Mouse (Mus musculus) liver, embryonic 16.5 days (tissue): ENCODE measurements around the gene Pds5a. TPM values are rescaled to one million over a fixed set of nuclear protein-coding genes. Genes with fewer than 3 reads are reported as not detected.
A peak's percentile ranks its signal among the peaks of the same experiment; 100 is the strongest.
"Not testable (repeated sequence)": the region's sequence is repeated elsewhere in the genome, so short reads cannot be mapped to it uniquely, and the experiment has no call there.

Source experiments
- ATAC-seq: fragments of 200-750 bp; cut with Nextera tagmentation; 2 replicates; pipeline ENCODE4 v1.8.0; 2017; ENCODE audit warnings: low read depth, mild to moderate bottlenecking, moderate number of reproducible peaks, moderate library complexity
- H3K27ac ChIP-seq: fragments of 300-500 bp; sonication (generic); 2 replicates; pipeline ENCODE4 v1.5.1; 2014; ENCODE audit warnings: mild to moderate bottlenecking, low read length
- H3K27me3 ChIP-seq: fragments of 300-500 bp; sonication (generic); 2 replicates; pipeline ENCODE4 v1.6.1; 2014; ENCODE audit warnings: low read depth, low read length, mixed read lengths; ENCODE audit not compliant: control insufficient read depth, insufficient read depth
- H3K36me3 ChIP-seq: fragments of 300-500 bp; sonication (generic); 2 replicates; pipeline ENCODE4 v1.6.1; 2014; ENCODE audit warnings: mild to moderate bottlenecking; ENCODE audit not compliant: control insufficient read depth, insufficient read depth
- H3K4me1 ChIP-seq: fragments of 300-500 bp; sonication (generic); 2 replicates; pipeline ENCODE4 v1.6.1; 2014; ENCODE audit warnings: low read depth, low read length, mixed read lengths; ENCODE audit not compliant: control insufficient read depth
- H3K4me2 ChIP-seq: fragments of 300-500 bp; sonication (generic); 2 replicates; pipeline ENCODE4 v1.6.1; 2014; ENCODE audit warnings: low read depth, low read length, mixed read lengths
- H3K4me3 ChIP-seq: fragments of 300-500 bp; sonication (generic); 2 replicates; pipeline ENCODE4 v1.5.1; 2014; ENCODE audit warnings: low read depth, mild to moderate bottlenecking, low read length
- H3K9ac ChIP-seq: fragments of 300-500 bp; sonication (generic); 2 replicates; pipeline ENCODE4 v1.6.1; 2014; ENCODE audit warnings: low read depth, low read length
- H3K9me3 ChIP-seq: fragments of 300-500 bp; sonication (generic); replicated peaks from 2 replicates; pipeline ENCODE4 v1.6.1; 2016; ENCODE audit warnings: low read length; ENCODE audit not compliant: control insufficient read depth
- WGBS: fragments of 180-500 bp; shearing (Covaris S2); extraction: QIAGEN DNeasy Blood & Tissue Kit; methylation state at CpG from one replicate; pipeline ENCODE4 v1.1.7; 2014; ENCODE audit not compliant: insufficient replicate concordance; 5-methylcytosine and 5-hydroxymethylcytosine counted together
- polyA plus RNA-seq: library from polyadenylated mRNA; unstranded; fragments of >200 nt; fragmentation: Nextera tagmentation; extraction: Ambion mirVana; gene quantifications from 2 replicates; pipeline ENCODE4 v1.2.1, GENCODE M21; 2015

Gene Pds5a
- polyA plus RNA-seq, 1 experiment from 2014 or later, result 15.7 TPM

DNA sequence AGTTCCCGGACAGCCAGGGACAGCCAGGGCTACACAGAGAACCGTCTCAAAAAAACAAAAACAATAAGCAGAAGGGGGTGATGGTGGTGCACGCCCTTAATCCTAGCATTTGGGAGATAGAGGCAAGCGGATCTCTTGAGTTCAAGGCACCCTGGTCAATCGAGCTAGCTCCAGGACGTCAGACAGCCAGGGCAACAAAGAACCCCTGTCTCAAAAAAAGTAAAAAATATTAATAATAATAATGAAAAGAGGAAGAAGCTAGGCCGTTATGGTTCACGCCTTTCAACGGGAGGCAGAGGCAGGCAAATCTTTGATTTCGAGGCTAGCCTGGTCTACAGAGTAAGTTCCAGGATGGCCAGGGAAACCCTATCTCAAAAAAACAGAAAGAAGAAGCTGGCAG is 1.1 kb upstream of the Pds5a start:
- Histone ChIP-seq H3K4me2 (peak overlapping the region; percentile 72), H3K9ac (peak overlapping the region; percentile 98), H3K27me3 (no peaks in the 10 kb centered on the region), H3K9me3 (no peaks in the 10 kb centered on the region), H3K27ac (peak overlapping the region; percentile 91), H3K4me1 (peaks cover 26% of the 10 kb centered on the region), H3K4me3 (peak overlapping the region; percentile 95), H3K36me3 (0 out of 2 replicates have a peak, but pooled peaks cover 5% of the 10 kb centered on the region)
- 53% methylated on average over 10 of the region's 10 CpGs for WGBS
- ATAC-seq, result no peak

DNA sequence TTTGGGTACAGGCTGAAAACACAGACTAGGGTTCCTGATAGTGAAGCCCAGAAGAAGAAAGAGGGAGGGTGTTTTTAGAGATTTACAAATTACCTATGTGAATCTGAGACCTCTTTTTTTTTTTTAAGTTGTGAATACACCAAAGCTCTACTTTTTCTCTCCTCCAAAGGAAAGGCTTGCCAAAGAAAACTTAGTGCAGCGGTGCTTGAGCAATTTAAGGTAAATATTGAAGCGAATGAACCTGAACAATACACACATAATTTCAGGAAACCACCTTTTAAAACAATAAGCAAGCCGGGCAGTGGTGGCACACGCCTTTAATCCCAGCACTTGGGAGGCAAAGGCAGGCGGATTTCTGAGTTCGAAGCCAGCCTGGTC is 675 bp upstream of the Pds5a start:
- H3K27ac ChIP-seq, result peak overlapping the region; percentile 91
- no peaks in the 10 kb centered on the region for H3K9me3 ChIP-seq
- peak overlapping the region; percentile 72 for H3K4me2 ChIP-seq
- 0 out of 2 replicates have a peak, but pooled peaks cover 7% of the 10 kb centered on the region for H3K36me3 ChIP-seq
- no peaks in the 10 kb centered on the region for H3K27me3 ChIP-seq
- H3K9ac ChIP-seq, result peak overlapping the region; percentile 98
- WGBS, result 21% methylated on average over 6 of the region's 6 CpGs
- peaks cover 26% of the 10 kb centered on the region for H3K4me1 ChIP-seq
- peak overlapping the region; percentile 95 for H3K4me3 ChIP-seq
- no peak for ATAC-seq

DNA sequence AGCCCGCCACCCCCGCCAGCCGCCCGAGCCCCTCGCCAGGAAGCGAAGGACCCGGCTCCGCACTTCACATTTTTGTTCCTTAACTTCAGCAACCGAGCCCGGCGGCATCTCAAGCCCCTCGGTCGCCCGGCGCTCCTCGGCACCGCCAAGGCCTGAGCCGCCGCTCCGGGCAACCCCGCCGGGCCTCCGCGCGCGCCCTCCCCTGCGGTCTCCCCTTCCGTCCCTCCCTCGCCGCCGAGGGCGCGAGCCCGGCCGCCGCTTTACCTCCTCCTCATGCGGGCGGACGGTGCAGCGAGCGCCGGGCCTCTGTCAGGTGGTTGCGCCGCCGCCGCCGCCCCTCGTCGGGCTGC is 612 bp downstream of the Pds5a start:
- ATAC-seq, result peak; percentile 44
- peak overlapping the region; percentile 91 for H3K27ac ChIP-seq
- peak overlapping the region; percentile 95 for H3K4me3 ChIP-seq
- peaks cover 10% of the 10 kb centered on the region; the same call in 1 of the 2 replicates for H3K36me3 ChIP-seq
- no peaks in the 10 kb centered on the region for H3K27me3 ChIP-seq
- H3K4me2 ChIP-seq, result peak overlapping the region; percentile 72
- H3K9me3 ChIP-seq, result no peaks in the 10 kb centered on the region
- peaks cover 26% of the 10 kb centered on the region for H3K4me1 ChIP-seq
- H3K9ac ChIP-seq, result peak overlapping the region; percentile 98
- WGBS, result 0% methylated on average over 41 of the region's 49 CpGs

DNA sequence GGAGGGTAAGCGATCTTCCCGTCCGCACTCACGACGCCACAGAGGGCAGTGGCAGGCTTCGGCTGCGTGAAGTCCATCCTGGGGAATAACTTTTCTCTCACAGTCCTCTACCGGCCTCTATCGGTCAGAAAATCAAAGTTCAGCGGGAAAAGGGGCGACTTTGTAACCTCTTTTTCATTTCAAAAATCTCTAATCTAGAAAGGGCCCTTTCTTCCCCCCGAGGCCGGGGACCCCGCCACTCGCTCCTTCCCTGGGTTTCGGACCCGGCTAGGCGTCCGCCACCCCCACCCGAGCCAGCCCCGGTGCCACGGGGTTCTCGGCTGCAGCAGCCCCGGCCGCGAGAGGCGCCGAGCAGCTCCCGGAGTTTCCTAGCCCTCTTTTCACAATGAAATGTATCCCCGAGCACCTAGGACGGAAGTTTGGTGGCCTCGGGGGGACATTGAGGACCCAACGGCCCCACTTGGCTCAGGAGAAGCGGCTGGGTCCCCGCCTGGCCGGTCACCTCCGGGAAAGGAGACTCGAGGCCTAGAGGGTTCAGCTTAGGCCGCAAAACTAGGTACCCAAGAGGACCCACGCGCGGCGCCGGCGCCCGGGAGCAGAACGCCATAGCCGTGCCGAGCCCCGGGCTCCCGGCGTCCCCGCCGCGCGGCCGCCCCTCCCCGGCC is 1.1 kb downstream of the Pds5a start:
- Histone ChIP-seq H3K9me3 (no peaks in the 10 kb centered on the region), H3K9ac (peak overlapping the region; percentile 98), H3K36me3 (peaks cover 11% of the 10 kb centered on the region), H3K4me1 (peaks cover 26% of the 10 kb centered on the region), H3K27me3 (no peaks in the 10 kb centered on the region), H3K27ac (peak overlapping the region; percentile 91), H3K4me2 (peak overlapping the region; percentile 72), H3K4me3 (peak overlapping the region; percentile 95)
- under 1% methylated on average over 53 of the region's 58 CpGs for WGBS
- peak; percentile 19 for ATAC-seq

DNA sequence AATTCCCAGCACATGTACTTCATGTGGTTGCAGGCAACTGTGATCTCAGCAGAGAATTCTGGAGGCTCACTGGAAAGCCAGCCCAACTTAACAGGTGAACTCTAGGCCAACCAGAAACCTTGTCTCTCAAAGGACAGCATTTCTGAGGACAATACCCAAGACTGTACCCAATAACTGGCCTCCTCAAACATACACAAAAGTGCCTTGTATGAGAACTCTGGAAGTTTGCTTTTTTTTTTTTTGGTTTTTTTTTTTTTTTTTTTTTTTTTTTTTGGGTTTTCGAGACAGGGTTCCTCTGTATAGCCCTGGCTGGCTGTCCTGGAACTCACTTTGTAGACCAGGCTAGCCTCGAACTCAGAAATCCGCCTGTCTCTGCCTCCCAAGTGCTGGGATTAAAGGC is 4.0 kb downstream of the Pds5a start:
- H3K9ac ChIP-seq, H3K27me3 ChIP-seq, H3K4me3 ChIP-seq, ATAC-seq, H3K27ac ChIP-seq, H3K9me3 ChIP-seq, H3K4me2 ChIP-seq: not testable (repeated sequence)
- Histone ChIP-seq H3K4me1 (peaks cover 24% of the 10 kb centered on the region), H3K36me3 (peaks cover 11% of the 10 kb centered on the region)
- WGBS, result 78% methylated on average over 3 of the region's 3 CpGs

DNA sequence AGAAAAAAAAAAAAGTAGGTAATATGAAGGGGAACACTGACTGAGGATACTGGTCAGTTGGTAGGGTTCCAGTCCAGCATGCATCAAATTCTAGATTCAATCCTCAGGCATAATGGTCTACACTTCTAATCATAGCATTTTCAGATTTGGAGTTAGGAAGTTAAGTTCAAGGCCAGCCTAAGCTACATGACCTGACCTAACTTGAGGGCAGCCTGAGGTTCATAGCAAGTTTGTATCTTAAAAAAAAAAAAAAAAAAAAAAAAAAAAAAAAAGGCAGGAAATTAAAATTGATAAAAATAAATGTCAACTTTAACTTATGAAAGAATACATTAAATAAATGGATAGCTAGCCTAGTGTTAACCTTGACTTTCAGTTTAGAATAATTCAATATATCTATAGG is 5.1 kb downstream of the Pds5a start:
- Histone ChIP-seq H3K4me3 (no peak overlapping the region), H3K36me3 (peaks cover 11% of the 10 kb centered on the region), H3K27ac (no peak overlapping the region), H3K4me2 (no peak overlapping the region), H3K4me1 (peaks cover 18% of the 10 kb centered on the region), H3K9me3 (no peaks in the 10 kb centered on the region), H3K27me3 (no peaks in the 10 kb centered on the region), H3K9ac (no peak overlapping the region)
- no peak for ATAC-seq

DNA sequence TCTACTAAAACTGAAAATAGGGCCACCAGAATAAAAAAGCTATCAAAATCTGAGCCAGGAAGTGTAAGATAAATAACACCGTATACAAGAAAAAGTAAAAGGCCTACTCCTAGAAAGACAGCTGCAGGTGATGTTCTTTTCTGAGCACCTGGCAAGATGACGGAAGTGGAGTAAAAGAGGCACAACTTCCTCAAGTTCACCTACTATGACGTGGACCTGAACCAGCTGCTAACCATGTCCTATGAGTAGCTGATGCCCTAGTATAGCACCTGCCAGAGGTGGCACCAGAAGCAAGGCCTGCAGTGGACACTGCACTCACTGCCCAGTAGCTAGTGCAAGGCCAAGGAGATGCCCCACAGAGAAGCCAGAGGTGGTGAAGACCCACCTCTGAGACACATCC is 9.3 kb downstream of the Pds5a start:
- Histone ChIP-seq H3K27me3 (no peaks in the 10 kb centered on the region), H3K4me1 (no peaks in the 10 kb centered on the region; the same call in 1 of the 2 replicates), H3K36me3 (peaks cover 7% of the 10 kb centered on the region), H3K27ac (no peak overlapping the region), H3K4me2 (no peak overlapping the region), H3K9me3 (no peaks in the 10 kb centered on the region), H3K9ac (no peak overlapping the region), H3K4me3 (no peak overlapping the region)
- no peak for ATAC-seq
- 82% methylated on average over 3 of the region's 3 CpGs for WGBS

DNA sequence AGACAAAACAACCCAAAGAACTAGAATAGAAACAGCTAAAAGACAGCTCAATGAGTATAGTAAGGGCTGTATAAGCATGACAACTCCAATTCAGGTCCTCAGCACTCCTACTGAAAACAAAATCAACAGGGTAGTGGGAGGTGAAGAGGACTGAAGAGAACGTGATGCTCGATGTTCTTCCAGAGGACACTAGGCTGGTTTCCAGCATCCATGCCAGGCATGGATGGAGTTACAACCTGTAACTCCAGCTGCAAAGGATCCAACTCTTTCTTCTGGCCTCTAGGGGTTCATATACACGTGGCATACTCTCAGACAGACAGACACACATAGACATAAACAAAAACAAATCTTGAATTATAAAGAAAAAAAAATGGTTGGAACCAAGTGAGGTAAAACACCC is 11.3 kb downstream of the Pds5a start:
- 64% methylated on average over 3 of the region's 3 CpGs for WGBS
- Histone ChIP-seq H3K9me3 (no peaks in the 10 kb centered on the region), H3K4me3 (no peak overlapping the region), H3K27ac (no peak overlapping the region), H3K9ac (no peak overlapping the region), H3K4me1 (no peaks in the 10 kb centered on the region), H3K27me3 (no peaks in the 10 kb centered on the region), H3K36me3 (peaks cover 2% of the 10 kb centered on the region; the same call in 1 of the 2 replicates), H3K4me2 (no peak overlapping the region)
- ATAC-seq, result no peak

DNA sequence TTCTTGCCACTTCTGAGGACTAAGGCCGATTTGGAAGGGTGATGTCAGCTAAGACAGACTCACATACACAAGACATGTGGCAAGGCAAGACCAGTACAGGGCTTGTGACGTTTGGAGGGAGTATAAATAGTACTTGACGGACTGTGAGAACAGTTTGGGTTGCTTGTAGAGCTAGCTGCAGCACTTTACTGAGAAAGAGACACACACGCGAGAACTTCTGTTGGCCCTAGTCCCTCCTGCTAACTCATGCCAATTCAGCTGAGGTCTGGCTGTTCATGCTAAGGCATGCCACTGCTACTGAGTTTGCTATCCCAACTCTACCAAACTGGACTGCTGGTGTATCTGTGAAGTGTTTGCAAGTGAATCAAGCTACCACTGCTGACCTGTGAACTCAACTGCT is 19.2 kb downstream of the Pds5a start:
- 88% methylated on average over 5 of the region's 5 CpGs for WGBS
- Histone ChIP-seq H3K36me3 (peaks cover 13% of the 10 kb centered on the region), H3K27ac (no peak overlapping the region), H3K4me1 (no peaks in the 10 kb centered on the region), H3K4me3 (no peak overlapping the region), H3K9me3 (no peaks in the 10 kb centered on the region), H3K4me2 (no peak overlapping the region), H3K27me3 (no peaks in the 10 kb centered on the region), H3K9ac (no peak overlapping the region)
- no peak for ATAC-seq
